Mouse (Mus musculus) inflammation-experienced regulatory T-cells, adult 16 weeks (primary cell): Measurements from ENCODE around the gene Rtbdn. TPM values are rescaled to one million over a fixed set of nuclear protein-coding genes. Genes with fewer than 3 reads are reported as not detected.

Experiments
- polyA plus RNA-seq: library from polyadenylated mRNA; unstranded; fragments of 100-300 nt; shearing (Covaris generic); gene quantifications from one replicate; pipeline ENCODE4 v1.2.1, GENCODE M21; 2017

Rtbdn gene
- 0.24 TPM for polyA plus RNA-seq

GRCm38 (mm10) chr8:84946528-84947240 lies at the start of gene Rtbdn:
Gene Rtbdn (plus strand): TSS chr8:84946991.

DNA sequence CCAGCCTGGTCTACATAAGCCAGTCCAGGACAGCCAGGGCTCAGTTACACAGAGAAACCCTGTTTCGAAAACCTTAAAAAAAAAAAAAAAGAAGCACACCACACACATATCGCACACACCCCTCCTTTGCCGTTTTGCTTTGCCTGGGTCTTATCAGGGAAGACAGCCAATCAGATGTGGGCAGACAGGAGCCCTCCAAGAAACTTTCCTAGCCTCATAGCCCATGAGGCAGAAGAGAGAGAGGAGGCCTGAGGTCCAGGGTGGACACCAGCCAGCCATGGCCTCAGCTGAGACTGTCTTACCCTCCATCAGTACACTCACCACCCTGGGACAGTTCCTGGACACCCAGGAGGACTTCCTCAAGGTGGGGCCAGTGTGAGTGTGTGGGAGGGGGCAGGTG lies 45.0 kb upstream of the Rtbdn start, which contains the start of gene Klf1:
Gene Klf1 (plus strand): TSS at position 177 of the 400 bp plus-strand sequence.

DNA sequence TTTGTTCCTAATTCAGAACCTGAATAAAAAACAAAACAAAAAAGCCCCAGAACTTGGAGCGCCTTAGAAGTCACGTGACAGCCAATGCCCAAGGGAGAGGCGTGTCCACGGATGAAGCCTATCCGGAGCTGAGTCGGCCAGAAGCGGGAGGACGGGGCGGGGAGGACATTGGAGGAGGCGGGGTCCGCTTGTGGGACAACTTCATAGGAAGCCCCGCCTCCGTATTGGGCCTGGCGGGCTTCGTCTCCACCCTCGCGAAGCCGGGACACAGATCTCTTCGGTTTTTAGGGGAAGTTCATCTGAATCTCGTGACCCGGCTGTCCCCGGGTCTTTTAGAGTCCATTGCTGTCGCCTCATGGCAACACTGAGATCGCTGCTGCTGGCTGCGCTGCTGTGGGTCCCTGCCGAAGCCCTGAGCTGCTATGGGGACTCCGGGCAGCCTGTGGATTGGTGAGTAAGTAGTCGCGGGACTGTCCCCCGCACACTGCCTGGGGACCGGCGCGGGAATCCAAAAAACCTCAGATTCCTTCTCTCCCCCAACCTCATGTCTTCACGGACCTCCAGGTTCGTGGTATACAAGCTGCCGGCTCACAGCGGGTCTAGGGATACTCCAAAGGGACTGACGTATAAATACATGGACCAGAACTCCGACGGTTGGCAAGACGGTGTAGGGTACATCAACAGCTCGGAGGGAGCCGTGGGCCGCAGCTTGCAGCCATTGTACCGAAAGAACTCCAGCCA lies 38.2 kb upstream of the Rtbdn start, which contains the start of gene Dnase2a:
Gene Dnase2a (plus strand): TSS at position 140 of the 741 bp plus-strand sequence.

DNA sequence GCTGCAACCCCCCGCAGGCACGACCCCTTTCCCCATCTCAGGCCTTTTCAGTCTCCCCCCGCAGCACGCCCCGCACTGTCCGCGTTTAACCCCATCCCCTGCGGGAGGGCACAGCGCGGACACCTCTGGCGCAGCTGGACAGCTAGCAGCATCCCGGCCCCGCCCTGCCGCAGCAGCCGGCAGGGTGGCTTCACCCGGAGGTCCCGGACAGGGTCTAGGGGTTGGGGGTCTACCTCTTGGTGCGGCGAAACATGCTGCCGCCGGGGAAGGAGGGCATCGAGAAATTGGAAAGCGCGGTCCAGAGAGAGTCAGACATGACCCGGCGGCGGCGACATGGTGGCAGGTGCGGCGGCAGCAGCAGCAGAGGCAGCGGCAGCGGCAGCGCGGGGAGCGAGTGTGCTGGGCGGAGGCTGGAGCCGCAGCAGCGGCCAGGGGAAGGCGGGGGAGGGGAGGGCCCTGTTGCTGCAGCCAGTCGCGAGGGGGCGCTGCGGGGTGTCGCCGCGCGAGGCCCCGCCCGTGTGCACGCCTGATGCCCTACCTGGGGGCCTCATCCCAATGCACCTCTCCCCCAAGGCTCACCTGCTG lies 9.7 kb upstream of the Rtbdn start, which contains the start of gene Mast1:
Gene Mast1 (minus strand): TSS at position 398 of the 585 bp plus-strand sequence.

GRCm38 (mm10) chr8:84969241-84970134 lies 22.7 kb downstream of the Rtbdn start, which contains the start of the genes Gm49661, Prdx2 and Rnaseh2a:
Gene Gm49661 (minus strand): TSS chr8:84969433.
Gene Prdx2 (plus strand): TSS chr8:84969587.
Gene Rnaseh2a (minus strand): TSS chr8:84969767.

DNA sequence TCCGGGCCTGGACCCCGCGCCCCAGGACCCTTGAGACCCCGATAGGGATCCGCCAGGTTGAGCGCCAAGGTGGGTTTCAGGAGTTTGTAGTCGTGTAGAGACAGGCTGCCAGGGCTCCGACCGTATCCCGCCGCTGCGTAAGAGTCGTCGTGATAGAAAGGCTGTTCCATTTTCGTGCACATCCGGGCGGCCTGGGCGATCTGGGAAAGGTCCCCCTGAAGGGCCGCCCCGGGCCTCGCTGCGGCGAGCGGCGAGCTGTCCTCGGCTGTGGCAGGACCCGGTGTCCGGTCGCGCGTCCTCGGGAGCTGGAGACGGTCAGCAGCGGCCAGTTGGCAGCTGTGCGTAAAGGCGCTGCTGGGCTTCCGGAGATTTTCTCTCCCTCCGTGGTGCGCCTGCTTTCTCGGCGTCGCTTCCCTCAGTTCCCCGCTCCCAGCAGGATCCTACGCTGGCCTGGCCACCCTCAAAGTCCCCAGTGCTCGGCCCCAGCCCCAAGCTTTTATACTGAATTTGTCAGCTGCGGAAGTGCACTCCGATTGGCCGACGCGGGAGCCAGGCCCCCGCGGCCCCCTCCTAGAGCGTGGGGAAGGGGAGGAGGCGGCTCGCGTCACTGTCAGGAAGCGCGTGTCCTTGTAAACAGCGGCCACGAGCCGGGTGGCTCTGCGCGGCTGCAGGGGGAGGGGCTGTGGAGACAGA lies 31.6 kb downstream of the Rtbdn start, which contains the start of gene Junb:
Gene Junb (minus strand): TSS at position 471 of the 693 bp plus-strand sequence.

GRCm38 (mm10) chr8:84990349-84990748 lies 43.6 kb downstream of the Rtbdn start, which contains the start of gene Hook2:
Gene Hook2 (plus strand): TSS chr8:84990603.

Other genes with a start within 250 kb of the Rtbdn start
- 0.54 TPM for gene Lyl1, start 245.5 kb upstream of the Rtbdn start, polyA plus RNA-seq
- gene G430095P16Rik, start 224.0 kb upstream of the Rtbdn start, polyA plus RNA-seq: 29.3 TPM
- 3.4 TPM for gene Nfix, start 146.6 kb upstream of the Rtbdn start, polyA plus RNA-seq
- gene Dand5, start 124.2 kb upstream of the Rtbdn start, polyA plus RNA-seq: 9.0 TPM
- 30.6 TPM for gene Gadd45gip1, start 115.5 kb upstream of the Rtbdn start, polyA plus RNA-seq
- gene Rad23a, start 106.3 kb upstream of the Rtbdn start, polyA plus RNA-seq: 211 TPM
- 499 TPM for gene Calr, start 100.1 kb upstream of the Rtbdn start, polyA plus RNA-seq
- gene Farsa, start 90.0 kb upstream of the Rtbdn start, polyA plus RNA-seq: 111 TPM
- gene Syce2, start 74.9 kb upstream of the Rtbdn start, polyA plus RNA-seq: 8.3 TPM
- 37.3 TPM for gene Gcdh, start 53.1 kb upstream of the Rtbdn start, polyA plus RNA-seq
- 0.32 TPM for gene Klf1, start 45.1 kb upstream of the Rtbdn start, polyA plus RNA-seq
- 21.8 TPM for gene Dnase2a, start 38.4 kb upstream of the Rtbdn start, polyA plus RNA-seq
- 1.5 TPM for gene Mast1, start 9.6 kb upstream of the Rtbdn start, polyA plus RNA-seq
- gene Gm49661, start 22.4 kb downstream of the Rtbdn start, polyA plus RNA-seq: not detected
- 247 TPM for gene Prdx2, start 22.6 kb downstream of the Rtbdn start, polyA plus RNA-seq
- 101 TPM for gene Rnaseh2a, start 22.8 kb downstream of the Rtbdn start, polyA plus RNA-seq
- gene Junb, start 31.7 kb downstream of the Rtbdn start, polyA plus RNA-seq: 568 TPM
- gene Hook2, start 43.6 kb downstream of the Rtbdn start, polyA plus RNA-seq: 10.4 TPM
- gene Best2, start 67.5 kb downstream of the Rtbdn start, polyA plus RNA-seq: not detected
- 40.2 TPM for gene Asna1, start 78.3 kb downstream of the Rtbdn start, polyA plus RNA-seq
- 202 TPM for gene Trir, start 79.8 kb downstream of the Rtbdn start, polyA plus RNA-seq
- 49.4 TPM for gene Tnpo2, start 89.9 kb downstream of the Rtbdn start, polyA plus RNA-seq
- 9.1 TPM for gene Fbxw9, start 113.1 kb downstream of the Rtbdn start, polyA plus RNA-seq
- 2.4 TPM for gene Gm5741, start 121.0 kb downstream of the Rtbdn start, polyA plus RNA-seq
- 82.7 TPM for gene Dhps, start 124.8 kb downstream of the Rtbdn start, polyA plus RNA-seq
- gene Wdr83os, start 133.7 kb downstream of the Rtbdn start, polyA plus RNA-seq: 178 TPM
- gene Wdr83, start 134.3 kb downstream of the Rtbdn start, polyA plus RNA-seq: 40.6 TPM
- gene Man2b1, start 136.3 kb downstream of the Rtbdn start, polyA plus RNA-seq: 177 TPM
- not detected for gene Zfp791, start 176.1 kb downstream of the Rtbdn start, polyA plus RNA-seq
- not detected for gene Cks1brt, start 204.9 kb downstream of the Rtbdn start, polyA plus RNA-seq